Mouse (Mus musculus) monocyte, adult 2 months (primary cell): ENCODE results near the gene Tnfrsf1b.

Experiments used
- DNase-seq, 2 experiments: peaks; one replicate each; pipeline ENCODE4 v3.0.0; 2022; ENCODE audit warnings: low spot score in 2 of 2, low read depth in 1 of 2

Gene Tnfrsf1b

DNA sequence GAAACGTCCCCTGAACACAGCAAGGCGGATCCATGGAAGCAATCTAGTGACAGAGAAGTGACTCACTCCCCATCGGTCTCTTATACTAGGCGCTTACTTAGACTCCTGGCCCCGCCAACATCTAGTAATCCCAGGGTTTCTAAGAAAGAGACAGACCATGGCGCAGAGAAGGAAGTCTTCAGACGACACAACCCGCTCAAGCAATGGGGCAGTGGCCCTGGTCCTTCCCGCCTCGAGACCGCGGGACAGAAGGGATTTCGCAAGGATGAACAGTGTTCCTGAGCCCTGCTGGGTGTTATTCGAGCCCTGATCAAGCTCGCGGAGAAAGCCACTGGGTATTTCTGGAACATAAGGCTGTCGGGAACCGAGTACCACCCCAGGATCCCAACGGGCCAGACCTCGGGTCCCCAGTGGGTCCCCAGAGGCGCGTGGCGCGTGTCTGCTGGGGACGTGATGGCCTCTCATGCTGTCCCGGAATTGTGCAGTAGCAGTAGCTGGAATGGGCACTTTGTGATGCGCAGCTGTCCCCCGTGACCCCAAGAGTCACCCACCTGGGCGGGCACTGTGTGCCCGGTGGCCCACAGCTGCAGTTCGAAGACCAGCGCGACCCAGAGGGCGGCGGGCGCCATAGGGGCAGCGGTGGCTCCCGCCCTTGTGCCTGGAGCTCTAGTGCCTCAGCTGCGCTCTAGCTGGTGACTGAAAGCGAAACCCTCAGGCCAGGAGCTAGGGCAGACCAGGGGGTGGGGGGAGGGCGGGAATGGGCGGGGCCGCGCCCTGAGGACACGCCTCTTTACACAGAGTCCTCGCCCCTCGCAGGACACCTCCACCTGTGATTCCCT, at the start of gene Tnfrsf1b:
TSS of gene Tnfrsf1b (minus strand) at position 698 of the 839 bp plus-strand sequence.
- DNase-seq, result peak in 1 of 2 experiments; percentile 68

DNA sequence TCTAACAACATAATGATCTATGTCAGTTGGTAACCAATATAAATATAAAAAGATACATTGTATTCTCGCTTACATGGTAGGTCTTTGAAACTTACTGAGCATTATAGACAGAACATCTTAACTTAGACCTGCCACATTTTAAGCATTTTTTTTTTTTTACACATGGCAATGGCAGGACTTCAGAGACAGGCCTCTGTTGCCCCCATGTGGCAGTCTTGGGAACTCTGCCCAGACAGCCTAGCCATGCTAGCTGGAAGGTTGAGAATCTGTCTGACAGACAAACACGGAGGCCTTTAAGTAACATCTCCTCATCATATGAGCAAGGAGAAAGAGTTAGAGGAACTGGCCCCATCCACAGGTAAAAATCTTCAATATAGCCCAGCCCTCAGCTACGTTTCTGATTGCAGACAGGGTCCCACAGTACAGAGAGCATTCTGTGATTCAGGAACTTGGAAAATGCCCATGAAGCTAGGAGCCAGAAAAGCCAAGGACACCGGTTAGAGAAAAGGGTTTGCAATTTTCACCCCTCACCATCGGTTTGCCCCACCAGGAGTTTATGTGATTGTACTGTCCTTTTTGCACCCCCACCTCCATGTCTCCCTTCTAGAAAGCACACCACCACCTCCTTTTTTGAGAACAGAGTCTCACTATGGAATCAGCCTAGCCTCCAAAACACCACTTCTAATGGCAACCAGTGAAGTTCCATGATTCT, 49.1 kb upstream of the Tnfrsf1b start:
- DNase-seq, result peak in 1 of 2 experiments; percentile 57

DNA sequence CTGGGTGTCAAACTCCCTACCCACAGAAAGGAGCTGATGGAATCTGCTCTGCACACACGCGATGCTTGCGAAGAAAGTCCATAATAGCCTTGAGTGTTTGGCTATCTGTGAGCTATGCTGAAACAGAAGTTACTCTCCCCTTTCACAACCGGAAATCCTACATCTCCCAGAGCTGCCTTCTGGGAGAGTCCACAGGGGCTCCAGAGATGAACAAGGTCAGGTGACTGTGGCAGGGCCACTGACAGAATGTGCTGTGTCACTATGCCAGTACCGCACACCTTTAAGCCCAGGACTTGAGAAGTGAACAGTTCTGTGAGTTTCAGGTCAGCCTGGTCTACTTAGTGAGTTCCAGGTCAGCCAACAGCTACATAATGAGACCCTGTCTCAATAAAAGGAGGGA, 47.9 kb upstream of the Tnfrsf1b start:
- no peak for DNase-seq

DNA sequence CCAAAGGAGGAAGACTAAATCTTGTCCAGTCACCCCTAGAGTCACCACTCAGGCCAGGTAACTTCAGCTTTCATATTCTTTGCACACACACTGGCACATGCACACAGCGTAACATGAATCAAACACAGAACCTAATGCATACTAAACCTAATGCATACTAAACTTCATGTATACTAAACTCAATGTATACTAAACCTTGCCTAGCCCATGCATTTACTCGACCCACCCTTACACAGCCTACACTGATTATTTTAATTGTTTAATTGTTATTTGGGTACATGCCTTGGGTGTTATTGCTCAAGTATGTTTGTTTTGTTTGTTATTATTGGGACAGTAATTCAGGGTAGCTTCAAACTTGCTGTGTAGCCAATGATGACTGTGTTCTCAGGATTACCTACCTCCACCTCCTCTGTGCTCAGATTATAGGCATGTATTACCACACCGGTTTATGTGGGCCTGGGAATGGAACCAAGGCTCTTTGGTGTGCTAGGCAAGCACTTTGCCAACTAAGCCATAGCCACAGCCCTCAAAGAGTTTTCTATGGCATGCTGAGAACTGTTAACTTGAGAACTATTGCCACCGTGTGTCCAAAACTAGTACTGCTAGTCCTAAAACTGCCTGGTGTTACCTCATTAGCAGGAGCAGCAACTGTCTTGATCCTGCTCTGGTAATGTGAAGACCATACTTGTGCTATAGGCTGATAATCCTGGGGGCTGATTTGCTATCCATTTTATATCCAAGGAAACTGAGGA, 39.9 kb upstream of the Tnfrsf1b start:
- DNase-seq, result peak in 1 of 2 experiments; percentile 44

DNA sequence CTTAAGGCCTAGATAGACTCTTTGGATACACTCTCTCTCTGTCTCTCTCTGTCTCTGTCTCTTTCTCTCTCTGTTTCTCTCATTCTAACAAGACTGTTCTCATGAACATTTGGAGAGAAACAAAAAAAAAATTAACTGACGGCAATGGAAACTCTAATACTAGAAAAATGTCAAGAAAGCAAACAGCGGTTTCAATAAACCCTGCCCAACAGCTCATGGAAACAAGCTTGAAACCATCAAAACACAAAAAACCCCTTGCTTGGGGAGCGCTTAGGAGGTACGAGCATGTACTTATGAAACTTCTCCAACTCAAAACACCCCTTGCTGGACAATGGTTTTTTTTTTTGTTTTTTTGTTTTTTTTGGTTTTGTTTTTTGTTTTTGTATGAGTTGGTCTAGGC, 38.0 kb upstream of the Tnfrsf1b start:
- no peak for DNase-seq

DNA sequence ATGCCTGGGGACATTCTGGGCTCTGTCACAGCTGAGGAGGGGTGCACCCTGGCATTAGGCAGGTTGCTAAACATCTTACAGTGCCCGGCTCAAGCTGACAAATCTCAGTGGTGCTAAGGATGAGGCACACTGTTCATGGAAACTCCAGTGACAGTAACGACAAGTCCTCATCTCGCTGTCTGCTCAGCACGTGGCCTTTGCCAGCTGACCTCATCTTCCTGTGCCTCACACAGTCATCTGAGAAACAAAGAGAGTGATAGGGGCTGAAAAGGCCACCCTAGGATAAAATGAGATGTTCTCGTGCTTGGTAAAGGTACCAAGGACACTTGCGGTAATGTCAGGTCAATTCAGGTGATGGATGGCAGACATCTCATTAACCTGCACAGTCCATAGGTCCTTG, 36.8 kb upstream of the Tnfrsf1b start:
- no peak for DNase-seq

DNA sequence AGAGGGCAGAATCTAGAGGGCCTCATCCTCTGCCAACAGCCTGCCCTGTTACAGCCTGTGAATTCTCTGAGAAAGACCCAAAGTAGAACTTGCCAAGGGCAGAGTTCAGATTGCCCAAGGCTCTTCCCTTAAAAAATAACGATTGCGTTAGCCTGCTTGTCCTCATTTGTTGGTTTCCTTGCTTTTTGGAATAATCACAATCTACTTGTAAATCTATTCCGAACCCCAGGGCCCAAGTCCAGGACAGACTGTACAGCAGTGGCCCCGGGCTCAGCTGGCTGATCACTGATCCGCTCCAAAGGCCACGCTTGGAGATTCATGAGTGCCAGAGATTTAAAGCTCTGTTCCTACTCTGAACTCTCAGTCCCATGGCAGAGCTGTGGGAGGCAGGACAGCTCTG, 34.3 kb upstream of the Tnfrsf1b start:
- DNase-seq, result no peak

DNA sequence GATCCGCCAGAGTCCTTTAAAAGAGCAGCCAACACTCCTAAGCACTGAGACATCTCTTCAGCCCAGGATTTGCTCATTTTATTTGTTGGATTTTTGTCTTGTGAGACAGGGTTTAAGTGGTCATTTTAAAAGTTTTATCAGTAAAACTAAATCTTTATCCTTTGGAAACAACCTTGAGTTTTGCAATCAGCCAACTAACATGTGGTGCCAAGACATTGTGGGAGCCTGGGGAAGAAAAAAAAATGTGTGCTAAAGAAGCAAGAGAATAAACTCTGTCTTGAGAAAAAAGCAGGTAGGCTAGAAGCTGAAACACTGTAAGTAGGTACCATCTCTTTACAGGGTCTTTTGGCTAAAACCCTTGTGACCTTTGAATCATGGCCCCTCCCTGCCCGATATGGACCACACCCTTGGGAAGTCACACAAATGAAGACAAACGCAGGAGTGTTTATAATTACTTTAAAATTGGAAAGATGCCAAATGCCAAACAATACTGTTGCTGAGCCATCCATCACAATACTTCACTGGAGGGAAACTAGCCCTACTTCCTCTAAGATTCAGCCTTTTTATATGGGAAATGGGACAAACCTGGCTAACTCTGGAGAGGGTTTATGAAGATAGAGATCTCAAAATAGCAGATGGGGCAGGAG, 32.2 kb upstream of the Tnfrsf1b start:
- no peak for DNase-seq

DNA sequence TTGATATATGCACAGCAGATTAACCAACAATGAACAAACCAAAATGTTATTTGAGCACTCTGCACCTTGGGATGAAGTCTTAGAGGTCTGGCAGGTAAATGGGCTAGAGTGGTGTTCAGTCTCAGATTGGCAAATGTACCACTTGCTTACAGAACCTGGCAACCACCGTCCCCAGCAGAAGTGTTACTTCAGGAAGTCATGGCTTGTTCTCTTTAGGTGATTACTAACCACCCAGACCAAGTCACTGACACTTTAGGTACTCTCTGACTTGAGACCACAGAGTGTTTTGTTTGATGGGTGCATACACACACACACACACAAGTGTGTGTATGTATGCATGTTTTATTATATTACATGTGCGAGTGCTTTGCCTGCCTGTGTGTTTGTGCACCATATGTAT, 31.6 kb upstream of the Tnfrsf1b start:
- no peak for DNase-seq

DNA sequence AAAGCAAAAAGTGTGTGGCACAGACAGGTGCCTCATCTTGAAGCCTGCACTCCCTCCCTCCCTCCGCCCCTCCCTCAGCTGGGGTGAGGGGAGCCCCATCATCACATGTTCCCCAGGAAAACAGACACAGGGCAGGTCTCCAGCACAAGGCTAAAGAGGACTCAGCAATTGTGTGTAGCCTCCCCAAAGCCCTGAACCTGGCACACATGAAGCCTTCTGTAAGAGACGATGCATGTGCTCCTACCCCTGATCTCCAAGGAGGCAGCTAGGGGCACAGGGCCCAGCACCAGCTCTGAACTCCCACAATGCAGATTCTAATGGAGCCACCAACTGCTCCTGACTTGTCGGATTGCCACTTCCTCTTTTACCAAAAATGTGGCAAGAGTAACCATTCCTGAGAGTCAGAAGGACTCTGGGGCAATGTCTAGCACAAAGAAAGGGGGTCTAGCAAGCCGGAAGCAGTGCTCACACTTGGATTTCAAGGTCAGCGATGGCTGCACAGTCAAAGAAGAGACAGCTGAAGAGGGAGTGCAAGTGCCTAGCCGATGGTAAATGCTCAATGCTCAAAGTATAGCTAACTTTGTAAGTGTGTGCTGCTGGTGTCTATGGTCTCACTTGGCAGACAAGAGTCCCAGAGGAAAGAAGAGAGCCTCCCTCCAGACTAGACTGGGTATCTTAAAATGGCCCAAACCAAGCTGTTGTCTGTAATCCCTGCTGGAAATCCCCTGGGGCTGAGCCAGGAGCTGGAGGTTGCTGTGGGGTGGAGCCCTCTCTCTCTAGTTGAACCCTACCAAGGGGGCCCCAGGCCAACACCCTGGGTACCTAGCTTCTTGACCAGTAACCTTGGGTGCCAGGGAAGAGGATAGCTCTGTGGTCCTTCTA, 29.9 kb upstream of the Tnfrsf1b start:
- peak in 1 of 2 experiments; percentile 49 for DNase-seq

DNA sequence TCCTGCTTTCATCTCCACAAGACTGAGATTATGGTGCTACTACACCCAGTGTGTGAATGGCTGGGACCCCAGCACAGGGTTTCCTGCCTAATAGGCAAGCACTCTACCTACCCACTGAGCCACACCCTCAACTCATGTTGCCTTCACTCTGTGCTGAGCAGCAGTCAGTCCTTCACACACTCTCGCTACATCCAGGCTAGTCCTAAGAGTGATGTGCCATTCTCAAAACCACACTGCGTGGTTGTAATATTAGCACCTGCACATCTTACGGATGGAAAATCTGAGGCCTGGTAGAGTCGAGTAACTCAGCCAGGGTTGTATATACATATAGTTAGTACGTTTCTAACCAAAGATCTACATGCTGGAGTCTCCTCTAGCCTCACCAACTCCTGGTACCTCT, 28.2 kb upstream of the Tnfrsf1b start:
- DNase-seq, result no peak

DNA sequence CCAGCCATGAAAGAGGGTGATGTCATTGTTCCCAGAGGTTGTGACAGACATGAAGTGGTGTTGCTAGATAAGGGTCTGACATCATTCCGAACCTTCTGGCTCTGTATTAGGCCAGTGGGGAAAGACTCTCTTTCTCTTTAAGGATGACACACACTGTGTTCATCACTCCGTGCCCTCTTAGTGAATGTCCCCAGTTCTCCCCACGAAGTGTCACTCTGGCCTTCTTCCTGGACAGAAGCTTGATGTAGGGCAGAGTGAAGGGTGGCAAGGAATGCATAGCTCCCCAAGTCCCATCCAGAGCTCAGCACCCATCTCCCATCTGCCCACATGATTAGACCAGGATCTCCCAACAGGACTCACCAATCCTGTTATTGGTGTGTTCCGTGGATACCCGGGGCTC, 27.3 kb upstream of the Tnfrsf1b start:
- DNase-seq, result no peak

DNA sequence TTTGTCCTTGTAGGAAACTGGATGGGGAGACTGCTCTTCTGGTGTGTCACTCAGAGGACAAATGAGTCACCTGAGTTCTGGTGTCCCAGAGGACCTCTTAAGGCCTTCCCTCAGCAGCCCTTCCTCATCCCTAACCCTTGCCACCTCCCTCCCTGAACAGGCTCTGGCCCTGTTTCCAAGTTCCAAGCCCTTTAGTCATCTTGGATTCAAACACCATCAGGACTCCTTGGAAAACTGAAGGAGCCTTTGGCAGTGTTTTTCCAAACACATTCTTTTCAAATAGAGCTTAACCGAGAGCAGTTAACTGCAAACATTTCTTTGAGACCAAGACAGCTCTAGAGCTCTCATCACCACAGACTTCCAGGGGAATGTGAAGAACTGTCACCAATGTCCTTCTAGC, 26.1 kb upstream of the Tnfrsf1b start:
- DNase-seq, result no peak

DNA sequence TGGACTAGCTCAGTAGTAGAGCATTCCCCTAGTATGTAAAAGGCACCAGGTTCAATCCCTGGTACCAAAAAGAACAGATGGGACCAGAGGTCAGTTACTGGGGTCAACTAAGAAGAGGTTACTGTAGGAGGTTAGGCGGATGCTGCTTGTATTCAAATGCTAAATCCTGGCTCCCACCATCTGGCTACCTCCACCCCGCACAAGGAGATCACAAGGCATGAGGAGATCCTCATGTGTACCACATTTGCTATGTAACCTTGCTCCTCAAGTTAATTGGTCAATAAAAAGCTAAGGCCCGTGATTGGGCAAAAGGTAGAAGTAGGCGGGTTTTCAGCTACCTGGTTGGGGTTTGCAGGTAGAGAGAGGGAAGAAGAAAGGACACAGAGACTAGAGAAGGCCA, 25.0 kb upstream of the Tnfrsf1b start:
- DNase-seq, result no peak

DNA sequence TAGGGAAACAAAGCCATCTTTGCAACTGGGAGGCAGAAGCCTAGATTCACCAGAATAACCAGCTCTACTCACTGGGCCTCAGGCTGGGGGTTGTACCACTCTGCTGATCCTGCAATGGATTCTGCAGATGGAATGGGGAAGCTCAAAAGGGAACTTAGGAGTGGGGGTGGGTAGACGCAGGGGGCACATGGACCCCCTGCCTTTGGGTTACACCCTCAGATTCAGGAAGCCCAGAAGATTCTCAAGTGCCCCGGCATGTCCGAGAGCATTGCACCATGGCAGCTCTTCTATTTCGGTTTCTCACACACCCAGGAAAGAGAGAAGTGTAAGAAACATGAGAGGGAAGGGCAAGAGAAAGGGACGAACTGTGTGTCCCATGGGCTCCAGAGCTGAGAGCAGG, 23.5 kb upstream of the Tnfrsf1b start:
- DNase-seq, result peak; percentile 68 to 72

DNA sequence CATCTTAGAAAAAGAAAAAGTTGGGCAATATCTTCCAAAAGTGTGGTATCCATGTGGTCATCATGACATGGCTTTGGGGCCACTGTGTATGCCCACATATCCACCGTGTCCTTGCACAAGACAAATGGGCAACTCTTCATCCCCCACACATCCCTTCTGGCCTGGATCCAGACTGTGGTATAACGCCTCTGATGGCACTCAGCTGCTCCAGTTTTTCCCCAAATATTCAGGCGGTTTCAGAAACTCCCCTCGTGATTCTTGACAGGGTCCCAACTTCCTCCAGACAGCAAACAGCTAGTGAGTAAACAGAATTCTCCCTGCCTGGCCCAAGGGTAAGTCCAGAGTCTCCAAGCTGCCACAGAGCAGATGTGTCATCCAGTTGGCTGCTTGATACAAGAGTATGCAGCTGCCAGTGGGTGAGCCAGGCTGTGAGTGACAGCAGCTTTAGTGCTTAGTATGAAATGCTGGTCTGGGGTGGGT, 21.0 kb upstream of the Tnfrsf1b start:
- peak; percentile 39 to 59 for DNase-seq

DNA sequence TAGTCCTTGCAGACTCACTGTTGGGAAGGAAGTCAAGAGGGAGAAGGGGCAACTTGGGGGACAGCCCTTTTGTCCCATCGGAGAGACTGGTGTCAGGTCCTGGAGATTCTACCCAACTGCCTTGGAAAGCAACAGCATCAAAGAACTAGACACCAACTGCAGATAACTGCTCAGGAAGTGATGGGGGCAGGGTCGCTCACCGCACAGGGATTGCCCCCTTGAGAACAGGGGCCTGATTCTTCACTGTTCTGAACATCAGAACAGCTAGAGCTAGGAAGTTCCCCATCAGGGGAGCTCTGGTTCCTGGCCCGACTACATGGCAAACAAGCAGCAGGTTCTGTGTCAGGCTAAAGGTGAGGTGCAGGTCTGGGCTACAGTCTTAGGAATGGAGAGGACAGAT, 19.8 kb upstream of the Tnfrsf1b start:
- DNase-seq, result no peak

DNA sequence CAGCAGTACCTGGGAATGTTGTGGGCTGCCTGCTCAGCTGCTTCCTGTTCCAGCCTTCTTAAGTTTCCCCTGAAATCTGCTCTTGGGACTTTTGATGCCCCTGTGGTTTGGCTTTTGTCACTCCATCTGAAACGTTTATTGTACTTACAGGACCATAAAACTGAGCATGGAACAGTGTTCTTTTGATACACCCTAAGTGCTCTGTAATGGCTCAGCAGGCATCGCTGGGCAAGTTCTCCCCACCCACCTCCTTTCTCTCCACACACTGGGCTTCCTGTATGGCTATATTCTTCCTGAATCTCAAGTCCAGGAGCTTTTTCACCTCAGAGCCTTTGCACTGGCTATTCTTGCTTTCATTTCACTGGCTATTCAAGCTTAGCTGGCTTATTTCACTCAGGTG, 18.1 kb upstream of the Tnfrsf1b start:
- no peak for DNase-seq

DNA sequence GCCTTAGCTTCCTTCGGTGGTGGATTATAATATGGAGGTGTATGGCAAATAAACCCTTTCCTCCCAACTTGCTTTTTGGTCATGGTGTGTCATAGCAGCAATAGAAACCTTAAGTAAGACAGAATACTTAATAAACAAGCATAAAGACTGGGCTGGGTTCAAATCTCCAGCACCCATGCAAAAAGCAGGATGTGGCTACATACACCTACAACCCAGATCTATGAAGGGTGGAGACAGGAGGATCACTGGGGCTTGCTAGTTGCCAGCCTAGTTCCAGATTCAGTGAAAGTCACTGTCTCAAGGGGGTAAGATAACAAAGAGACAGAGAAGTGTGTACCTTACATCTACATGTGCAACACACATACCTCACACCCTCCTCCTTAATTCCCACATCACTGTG, 16.9 kb upstream of the Tnfrsf1b start:
- no peak for DNase-seq

DNA sequence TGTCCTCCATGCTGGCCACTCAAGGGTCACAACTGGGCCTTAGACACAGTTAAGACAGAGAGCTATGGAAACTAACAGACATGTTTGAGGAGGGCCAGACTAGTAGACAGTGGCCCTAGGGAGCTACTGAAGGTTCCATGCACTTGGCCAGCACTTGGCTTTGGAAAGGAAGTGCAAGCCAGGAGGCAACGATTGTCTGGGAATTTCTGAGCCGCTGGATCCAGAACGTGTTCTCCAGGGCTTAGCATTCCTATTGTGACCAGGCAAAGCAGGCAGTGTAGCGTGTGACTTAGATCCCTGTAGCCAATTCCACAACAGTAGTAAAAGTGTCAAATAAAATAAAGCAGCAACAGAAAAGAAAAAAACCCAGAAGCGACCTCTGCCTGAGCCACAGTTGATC, 14.1 kb upstream of the Tnfrsf1b start:
- no peak for DNase-seq
